8 mouse cellular contexts compared by ENCODE assay signal in genomic region chrX:7883841-7884567, GRCm38 (mm10). TPM values are rescaled to one million over a fixed set of nuclear protein-coding genes. Genes with fewer than 3 reads are reported as not detected.
DNase-seq lines count a peak whose midpoint lies in the region; ATAC-seq lines count a peak whose summit lies in the region.

Slc35a2 (plus strand) TSS chrX:7884028.

- H3K9ac ChIP-seq in hindbrain, embryonic 11.5 days (ENCODE audit: low read depth, low read length) = peak within 1 kb of the TSS; percentile 52

- peak within 1 kb of the TSS; percentile 72 for H3K27ac ChIP-seq in hindbrain, embryonic 11.5 days (ENCODE audit: low read depth, low read length)

- peak; percentile 86 for ATAC-seq in hindbrain, embryonic 11.5 days (ENCODE audit: low FRiP score)

- H3K9me3 ChIP-seq in hindbrain, embryonic 11.5 days (ENCODE audit: control insufficient read depth, low read length) = no peaks in the 10 kb centered on the region

- DNase-seq in Muller cell, postnatal 12 days (ENCODE audit: inconsistent ontology term) = peak; percentile 92
- peak; percentile 91 for DNase-seq in cerebellum, adult 9-11 months
- peak; percentile 72 to 86 for DNase-seq in frontal cortex, adult 2 months (ENCODE audit: extremely low spot score in 1 of 2, low spot score in 1 of 2)
- peak; percentile 74 for DNase-seq in hindbrain, embryonic 11.5 days (ENCODE audit: low spot score)
- peak; percentile 64 to 74 for DNase-seq in layer of hippocampus, postnatal 10 days (ENCODE audit: low spot score in 2 of 2)
- peak; percentile 92 for DNase-seq in lung, postnatal 10 days
- DNase-seq in ovary, postnatal 36 days (ENCODE audit: low spot score) = peak; percentile 76
- peak; percentile 62 for DNase-seq in thymus, postnatal 25 days

- no peaks in the 10 kb centered on the region for H3K36me3 ChIP-seq in hindbrain, embryonic 11.5 days (ENCODE audit: control insufficient read depth, insufficient read depth, low read length)

- no peaks in the 10 kb centered on the region for H3K27me3 ChIP-seq in hindbrain, embryonic 11.5 days (ENCODE audit: control insufficient read depth, insufficient read depth, low read length)

- H3K4me1 ChIP-seq in hindbrain, embryonic 11.5 days (replicated peaks; ENCODE audit: control insufficient read depth, insufficient read depth, low read length) = no peaks in the 10 kb centered on the region; the same call in 1 of the 2 replicates

- peak within 1 kb of the TSS; percentile 50 for H3K4me3 ChIP-seq in hindbrain, embryonic 11.5 days (ENCODE audit: low read depth, low read length)

- peak within 1 kb of the TSS; percentile 56 for H3K4me2 ChIP-seq in hindbrain, embryonic 11.5 days (replicated peaks; ENCODE audit: low read depth, low read length)

- 14% methylated on average over 43 of the region's 49 CpGs for WGBS in hindbrain, embryonic 11.5 days

RNA-seq across cellular contexts. Expression of gene Slc35a2, which starts in this region (rescaled TPM):
- polyA plus RNA-seq in frontal cortex, adult 2 months (2012; rRNA removed) = 44.6 and 51.1 TPM in 2 replicates
- 11.5 and 13.3 TPM in 2 replicates for polyA plus RNA-seq in hindbrain, embryonic 11.5 days (2014; fragmentation: Nextera tagmentation; extraction: Ambion mirVana)
- total RNA-seq in layer of hippocampus, postnatal 10 days (2021) = 10 to 100 TPM; 46.7 to 47.4 TPM

Comparison
In these comparisons a context has a peak if more than half of its experiments do, and no peak if none do; other contexts are left out.
1. Peak in every context shown above with its lines: DNase-seq, ATAC-seq, H3K4me3 ChIP-seq and H3K27ac ChIP-seq.